ENCODE assay signal across 14 mouse cellular contexts in the genomic region with DNA sequence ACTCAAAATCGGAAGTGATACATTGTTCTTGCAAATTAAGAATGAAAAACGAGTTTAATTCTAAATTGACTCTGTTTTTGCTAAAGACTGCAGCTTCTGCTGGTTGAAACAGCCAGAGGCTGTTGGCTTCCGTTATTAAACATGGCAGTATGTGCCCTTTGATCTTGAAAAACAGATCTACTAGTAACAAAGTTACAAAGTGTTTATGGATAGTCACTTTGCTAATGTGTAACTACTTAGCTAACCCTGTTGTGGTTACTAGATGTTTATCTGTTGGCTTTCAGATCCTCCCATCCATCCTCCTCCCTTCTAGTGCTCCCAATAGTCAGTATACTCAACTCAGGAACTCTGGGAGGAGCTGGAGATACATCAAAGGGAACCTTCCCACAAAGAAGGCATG.
"Had no signal": no experiment of that assay in that cellular context is flagged by ENCODE, and none has a peak within 500 bp of the region (broad histone marks: within the 10 kb centered on the region; RNA-seq: fewer than 3 reads in every experiment).

No protein-coding gene starts in this region.

- H3K27ac ChIP-seq: liver, embryonic 14.5 days had no signal

- DNase-seq: kidney, adult 18-20 months; kidney, postnatal 10 days; layer of hippocampus, adult 9-11 months; lung, adult 2 months; lung, postnatal 14 days; lung, postnatal 4 days; midbrain, embryonic 14.5 days; thymus, adult 18-20 months; thymus, postnatal 14 days; thymus, postnatal 4 days had no signal

- H3K9ac ChIP-seq: liver, embryonic 14.5 days had no signal

- ATAC-seq: hindbrain, embryonic 16.5 days; intestine, embryonic 16.5 days had no signal

- H3K4me2 ChIP-seq: midbrain, embryonic 11.5 days had no signal
